Mouse (Mus musculus) forebrain, embryonic 12.5 days (tissue): ENCODE data around the gene Noct. TPM values are rescaled to one million over a fixed set of nuclear protein-coding genes. Genes with fewer than 3 reads are reported as not detected.
A peak's percentile ranks its signal among the peaks of the same experiment; 100 is the strongest.
"Not testable (repeated sequence)": the region's sequence is repeated elsewhere in the genome, so short reads cannot be mapped to it uniquely, and the experiment has no call there.

ENCODE experiments used
- ATAC-seq: fragments of 200-750 bp; cut with Nextera tagmentation; 2 replicates; pipeline ENCODE4 v1.8.0; 2017; ENCODE audit warnings: moderate TSS enrichment; ENCODE audit not compliant: low FRiP score
- H3K27ac ChIP-seq: fragments of 300-500 bp; sonication (generic); 2 replicates; pipeline ENCODE4 v1.5.1; 2016; ENCODE audit warnings: mild to moderate bottlenecking
- H3K27me3 ChIP-seq: fragments of 300-500 bp; sonication (generic); 2 replicates; pipeline ENCODE4 v1.6.1; 2016; ENCODE audit warnings: mild to moderate bottlenecking
- H3K36me3 ChIP-seq: fragments of 300-500 bp; sonication (generic); replicated peaks from 2 replicates; pipeline ENCODE4 v1.6.1; 2016; ENCODE audit warnings: mild to moderate bottlenecking
- H3K4me1 ChIP-seq: fragments of 300-500 bp; sonication (generic); 2 replicates; pipeline ENCODE4 v1.6.1; 2016
- H3K4me2 ChIP-seq: fragments of 300-500 bp; sonication (generic); 2 replicates; pipeline ENCODE4 v1.6.1; 2016; ENCODE audit warnings: mild to moderate bottlenecking, moderate library complexity
- H3K4me3 ChIP-seq: fragments of 300-500 bp; sonication (generic); replicated peaks from 2 replicates; pipeline ENCODE4 v1.5.1; 2016; ENCODE audit warnings: mild to moderate bottlenecking
- H3K9ac ChIP-seq: fragments of 300-500 bp; sonication (generic); 2 replicates; pipeline ENCODE4 v1.6.1; 2016; ENCODE audit warnings: mild to moderate bottlenecking
- H3K9me3 ChIP-seq: fragments of 300-500 bp; sonication (generic); 2 replicates; pipeline ENCODE4 v1.6.1; 2016
- WGBS: fragments of 180-500 bp; shearing (Covaris S2); methylation state at CpG from one replicate; pipeline ENCODE4 v1.1.7; 2016; 5-methylcytosine and 5-hydroxymethylcytosine counted together
- polyA plus RNA-seq: library from polyadenylated mRNA; unstranded; fragments of >200 nt; fragmentation: Nextera tagmentation; extraction: Ambion mirVana; gene quantifications from 2 replicates; pipeline ENCODE4 v1.2.1, GENCODE M21; 2016

Gene Noct
- polyA plus RNA-seq, 1 experiment from 2014 or later: 14.9 TPM

DNA sequence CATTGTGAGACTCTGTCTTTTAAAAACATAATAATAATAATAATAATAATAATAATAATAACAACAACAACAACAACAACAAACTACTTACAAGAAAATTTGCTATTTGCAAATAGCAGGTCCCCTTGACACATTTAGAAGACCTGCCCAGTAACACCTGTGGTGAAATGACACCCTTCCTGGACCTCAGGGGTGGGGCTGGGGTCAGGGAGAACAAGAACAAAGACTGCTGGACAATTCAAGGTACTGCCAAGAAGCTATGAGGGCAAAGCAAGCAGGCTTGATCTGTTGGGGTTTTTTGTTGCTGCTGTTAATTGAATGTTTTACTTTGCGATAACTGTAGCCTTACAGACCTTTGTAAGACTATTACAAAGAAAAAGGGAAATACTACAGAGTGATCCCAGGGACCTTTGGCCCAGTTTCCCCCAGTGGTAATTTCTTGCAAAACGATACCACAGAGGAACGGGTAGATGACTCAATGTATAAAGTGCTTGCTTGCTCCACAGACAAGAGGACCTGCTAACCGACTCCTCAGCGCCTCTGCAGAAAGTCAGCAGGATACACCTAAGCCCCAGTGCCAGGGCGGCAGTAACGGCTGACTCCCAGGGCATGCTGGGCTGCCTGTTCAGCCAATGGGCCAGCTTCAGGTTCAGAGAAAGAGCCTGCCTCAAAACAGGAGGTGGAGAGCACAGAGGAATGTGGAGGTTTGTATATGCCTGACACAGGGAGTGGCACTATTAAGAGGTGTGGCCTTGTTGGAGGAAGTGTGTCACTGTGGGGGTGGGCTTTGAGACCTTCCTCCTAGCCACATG, 14.5 kb upstream of the Noct start:
- no peaks in the 10 kb centered on the region for H3K36me3 ChIP-seq
- no peak overlapping the region for H3K9ac ChIP-seq
- no peak overlapping the region for H3K4me3 ChIP-seq
- no peak for ATAC-seq
- H3K4me2 ChIP-seq: no peak overlapping the region
- H3K27me3 ChIP-seq: no peaks in the 10 kb centered on the region
- H3K27ac ChIP-seq: no peak overlapping the region
- 92% methylated on average over 7 of the region's 7 CpGs for WGBS
- no peaks in the 10 kb centered on the region for H3K9me3 ChIP-seq
- no peaks in the 10 kb centered on the region for H3K4me1 ChIP-seq

DNA sequence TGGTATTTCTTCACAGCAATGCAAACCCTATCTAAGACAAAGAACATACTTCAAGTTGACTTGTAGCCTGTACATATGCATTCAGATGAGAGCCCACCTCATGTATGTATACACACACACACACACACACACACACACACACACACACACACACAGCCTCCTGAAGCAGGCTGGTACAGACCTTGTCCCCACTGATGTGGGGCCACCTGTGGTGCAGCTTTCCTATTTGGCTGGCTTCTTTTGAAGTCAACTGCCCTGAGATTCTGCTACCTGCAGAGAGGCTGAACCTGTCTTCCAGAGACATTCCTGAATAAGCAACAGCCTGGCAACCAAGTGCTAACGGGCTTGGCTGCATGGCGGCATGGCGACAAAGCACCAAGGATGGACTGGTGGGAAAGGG, 13.8 kb upstream of the Noct start:
- Histone ChIP-seq H3K4me3 (no peak overlapping the region), H3K9ac (no peak overlapping the region), H3K9me3 (no peaks in the 10 kb centered on the region), H3K27me3 (no peaks in the 10 kb centered on the region), H3K4me1 (no peaks in the 10 kb centered on the region), H3K36me3 (no peaks in the 10 kb centered on the region), H3K4me2 (no peak overlapping the region), H3K27ac (no peak overlapping the region)
- no peak for ATAC-seq
- WGBS: 87% methylated on average over 3 of the region's 3 CpGs

DNA sequence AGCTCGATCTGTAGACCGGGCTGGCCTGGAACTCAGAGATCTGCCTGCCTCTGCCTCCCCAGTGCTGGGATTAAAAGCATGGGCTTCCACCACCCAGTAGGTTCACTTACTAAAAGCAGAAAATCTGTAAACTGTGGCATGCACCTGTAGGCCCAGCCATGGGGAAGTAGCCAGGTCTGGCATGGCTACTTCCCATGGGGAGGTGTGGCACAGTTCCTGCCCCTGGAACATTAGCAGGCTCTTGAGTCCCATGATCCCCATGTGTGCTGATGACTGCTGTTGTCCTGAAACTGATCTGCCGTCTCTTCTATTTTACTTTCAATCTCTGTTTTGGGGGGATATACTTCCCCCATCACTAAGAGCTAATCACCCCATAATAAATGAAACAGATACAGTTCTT, 11.1 kb upstream of the Noct start:
- no peak for ATAC-seq
- WGBS: 94% methylated on average over 3 of the region's 3 CpGs

DNA sequence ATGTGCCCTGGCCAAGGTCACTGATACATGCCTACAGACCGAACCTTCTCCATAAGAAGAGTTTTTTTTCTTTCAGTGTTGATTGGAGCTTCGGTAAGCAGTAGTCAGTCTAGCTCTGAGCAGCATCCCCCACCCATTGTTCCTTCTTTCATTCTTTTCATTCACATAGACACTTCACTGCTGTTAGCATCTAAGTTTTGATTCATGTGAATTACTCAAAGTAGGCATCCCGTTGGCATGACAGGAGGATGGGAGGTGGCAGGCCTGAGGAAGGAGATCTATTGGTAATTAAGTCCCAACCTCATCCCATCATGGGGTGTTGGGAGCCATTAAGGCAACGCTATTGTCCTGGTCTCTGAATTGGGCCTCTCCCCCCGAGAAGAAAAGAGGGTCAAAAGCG, 8.6 kb upstream of the Noct start:
- Histone ChIP-seq H3K36me3 (no peaks in the 10 kb centered on the region), H3K27me3 (no peaks in the 10 kb centered on the region), H3K4me1 (no peaks in the 10 kb centered on the region), H3K27ac (no peak overlapping the region), H3K4me2 (no peak overlapping the region), H3K9ac (no peak overlapping the region), H3K9me3 (no peaks in the 10 kb centered on the region), H3K4me3 (no peak overlapping the region)
- WGBS: 87% methylated on average over 6 of the region's 6 CpGs
- no peak for ATAC-seq

More for the DNA sequence above, 11.1 kb upstream of the Noct start:
- H3K4me3 ChIP-seq: no peak overlapping the region
- H3K4me2 ChIP-seq: no peak overlapping the region
- H3K27me3 ChIP-seq: no peaks in the 10 kb centered on the region
- H3K36me3 ChIP-seq: no peaks in the 10 kb centered on the region
- no peak overlapping the region for H3K9ac ChIP-seq
- no peaks in the 10 kb centered on the region for H3K9me3 ChIP-seq
- no peak overlapping the region for H3K27ac ChIP-seq
- H3K4me1 ChIP-seq: no peaks in the 10 kb centered on the region

DNA sequence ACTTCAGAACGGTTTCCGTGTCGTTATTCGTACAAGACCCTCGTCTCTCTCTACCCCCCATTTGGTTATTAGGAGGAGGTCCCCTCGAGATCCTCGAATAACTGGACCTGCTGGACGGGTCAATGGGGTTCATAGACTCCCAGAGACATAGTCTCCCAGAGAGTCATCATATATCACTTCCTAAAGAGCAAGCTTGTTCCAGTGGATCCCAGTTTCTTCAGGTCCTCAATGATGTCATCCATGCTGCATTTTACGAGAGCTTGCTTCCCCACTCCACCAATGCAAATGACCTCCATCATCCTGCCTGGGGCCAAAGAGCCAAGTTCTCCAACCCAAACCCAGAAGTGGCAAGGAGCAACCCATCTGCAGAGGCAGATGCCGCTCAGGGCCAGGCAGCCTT, 7.9 kb upstream of the Noct start:
- not testable (repeated sequence) for H3K27ac ChIP-seq, H3K4me2 ChIP-seq, ATAC-seq, H3K36me3 ChIP-seq, H3K4me3 ChIP-seq, H3K27me3 ChIP-seq, H3K9me3 ChIP-seq, H3K4me1 ChIP-seq, H3K9ac ChIP-seq
- WGBS: 93% methylated on average over 7 of the region's 10 CpGs

DNA sequence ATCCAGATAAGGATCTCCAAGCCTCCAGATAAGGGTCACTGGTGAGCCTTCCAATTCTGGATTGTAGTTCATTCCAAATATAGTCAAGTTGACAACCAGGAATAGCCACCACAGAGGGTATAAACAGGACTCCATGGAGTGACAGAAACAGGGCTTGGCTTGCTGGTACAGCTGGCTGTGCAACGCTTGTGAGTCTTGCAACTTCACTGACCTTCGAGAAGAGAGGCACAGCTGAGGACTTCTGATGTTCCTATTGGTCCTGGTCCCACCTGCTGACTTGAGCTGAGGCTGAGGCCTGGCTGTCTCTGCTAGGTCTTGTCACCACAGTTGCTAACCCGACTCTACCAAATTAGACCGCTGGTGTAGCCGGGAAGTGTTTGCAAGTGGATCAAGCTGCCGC, 5.9 kb upstream of the Noct start:
- not testable (repeated sequence) for H3K36me3 ChIP-seq, H3K4me3 ChIP-seq, H3K27ac ChIP-seq, H3K9ac ChIP-seq, ATAC-seq, H3K4me1 ChIP-seq, H3K9me3 ChIP-seq, H3K4me2 ChIP-seq, H3K27me3 ChIP-seq
- 90% methylated on average over 6 of the region's 6 CpGs for WGBS

DNA sequence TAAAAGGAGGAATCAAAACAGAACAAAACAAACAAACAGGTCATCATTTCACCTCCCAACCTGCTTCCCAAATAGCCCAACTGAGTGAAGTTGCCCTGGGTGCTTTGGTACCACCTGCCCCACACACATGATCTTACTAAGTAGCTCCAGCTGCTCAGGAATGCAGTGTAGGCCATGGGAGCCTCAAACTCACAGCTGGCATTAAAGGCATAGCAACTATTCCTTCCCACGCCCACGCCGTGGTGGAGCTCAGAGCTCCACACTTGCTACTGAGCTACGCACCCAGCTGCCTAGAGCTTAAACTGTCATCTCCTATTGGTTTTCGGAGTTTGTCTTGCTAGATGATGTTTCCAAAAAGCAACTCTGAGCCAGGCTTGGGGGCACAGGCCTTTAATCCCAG, 5.0 kb upstream of the Noct start:
- Histone ChIP-seq H3K4me2 (no peak overlapping the region), H3K36me3 (no peaks in the 10 kb centered on the region), H3K27ac (no peak overlapping the region), H3K4me3 (no peak overlapping the region), H3K4me1 (peaks cover 8% of the 10 kb centered on the region), H3K9me3 (no peaks in the 10 kb centered on the region), H3K27me3 (0 out of 2 replicates have a peak, but pooled peaks cover 4% of the 10 kb centered on the region), H3K9ac (no peak overlapping the region)
- ATAC-seq: no peak
- 86% methylated on average over 5 of the region's 5 CpGs for WGBS

DNA sequence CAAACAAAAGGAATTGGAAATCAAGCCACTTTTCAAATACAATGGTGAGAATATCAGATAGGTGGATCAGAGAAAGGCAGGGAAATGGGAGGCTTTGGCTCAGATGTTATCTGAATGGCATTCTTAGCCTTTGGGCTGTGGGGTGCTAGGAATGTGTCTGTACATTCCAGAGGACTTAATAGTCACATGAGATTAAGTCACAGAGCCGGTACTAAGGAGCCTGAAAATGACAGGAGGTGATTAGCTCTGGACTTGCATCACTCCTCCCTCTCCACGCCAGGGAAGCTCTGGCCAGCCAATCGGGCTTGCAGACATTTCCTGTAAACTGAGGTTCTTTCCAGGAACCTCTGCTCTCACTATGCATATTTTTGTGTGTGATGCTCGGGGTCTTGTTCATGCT, 3.4 kb upstream of the Noct start:
- no peak overlapping the region for H3K4me3 ChIP-seq

DNA sequence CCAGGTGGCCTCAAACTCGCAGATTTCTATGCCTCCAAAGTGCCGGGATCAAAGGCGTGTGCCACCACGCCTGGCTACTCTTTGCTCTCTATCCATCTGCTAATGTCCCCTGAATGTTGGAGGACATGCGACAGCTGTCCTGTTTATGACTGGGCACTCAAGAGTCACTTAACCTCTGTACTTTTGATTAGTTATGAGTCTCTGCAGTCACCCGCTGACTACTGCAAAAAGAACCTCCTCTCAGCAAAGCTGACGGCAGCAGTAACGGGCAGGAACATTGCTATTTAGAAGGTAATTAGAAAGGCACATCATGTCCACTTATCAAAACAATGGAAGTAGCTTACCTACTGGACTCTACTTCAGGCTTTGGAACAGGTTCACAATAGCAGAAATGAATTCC, 2.4 kb upstream of the Noct start:
- H3K9ac ChIP-seq: no peak overlapping the region
- no peaks in the 10 kb centered on the region for H3K9me3 ChIP-seq
- no peak overlapping the region for H3K4me3 ChIP-seq
- no peak overlapping the region for H3K4me2 ChIP-seq
- peaks cover 23% of the 10 kb centered on the region for H3K4me1 ChIP-seq
- H3K27ac ChIP-seq: no peak overlapping the region
- no peaks in the 10 kb centered on the region for H3K36me3 ChIP-seq
- 74% methylated on average over 8 of the region's 8 CpGs for WGBS
- no peak for ATAC-seq
- 0 out of 2 replicates have a peak, but pooled peaks cover 4% of the 10 kb centered on the region for H3K27me3 ChIP-seq

More for the DNA sequence above, 3.4 kb upstream of the Noct start:
- Histone ChIP-seq H3K27ac (no peak overlapping the region), H3K4me2 (no peak overlapping the region), H3K9me3 (no peaks in the 10 kb centered on the region), H3K9ac (no peak overlapping the region), H3K4me1 (peaks cover 13% of the 10 kb centered on the region), H3K36me3 (no peaks in the 10 kb centered on the region), H3K27me3 (0 out of 2 replicates have a peak, but pooled peaks cover 4% of the 10 kb centered on the region)
- no peak for ATAC-seq
- 53% methylated on average over 4 of the region's 4 CpGs for WGBS

DNA sequence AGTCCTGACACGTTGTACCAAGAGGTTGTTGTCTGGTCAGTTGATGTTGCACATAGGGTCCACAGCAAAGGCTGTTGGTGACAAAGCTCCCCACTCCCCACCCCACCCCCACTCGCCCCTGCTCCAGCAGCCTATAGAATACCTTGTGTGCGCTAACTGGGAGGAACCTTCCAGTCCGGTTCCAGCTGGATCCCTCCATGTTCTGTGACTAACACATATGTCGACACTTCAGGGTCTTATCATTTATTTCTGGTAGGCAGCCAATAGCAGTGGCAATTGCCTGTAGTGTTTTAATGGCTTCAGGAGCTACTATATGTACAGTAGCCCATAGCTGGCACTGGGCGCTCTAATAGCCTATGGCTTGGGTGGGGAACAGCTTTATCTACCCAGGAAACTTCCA, 1.9 kb upstream of the Noct start:
- H3K9ac ChIP-seq: no peak overlapping the region
- no peak overlapping the region for H3K4me2 ChIP-seq
- H3K4me1 ChIP-seq: peaks cover 25% of the 10 kb centered on the region
- WGBS: 89% methylated on average over 6 of the region's 6 CpGs
- H3K4me3 ChIP-seq: no peak overlapping the region
- no peak overlapping the region for H3K27ac ChIP-seq
- H3K27me3 ChIP-seq: 0 out of 2 replicates have a peak, but pooled peaks cover 4% of the 10 kb centered on the region
- no peaks in the 10 kb centered on the region for H3K36me3 ChIP-seq
- no peaks in the 10 kb centered on the region for H3K9me3 ChIP-seq
- ATAC-seq: no peak

DNA sequence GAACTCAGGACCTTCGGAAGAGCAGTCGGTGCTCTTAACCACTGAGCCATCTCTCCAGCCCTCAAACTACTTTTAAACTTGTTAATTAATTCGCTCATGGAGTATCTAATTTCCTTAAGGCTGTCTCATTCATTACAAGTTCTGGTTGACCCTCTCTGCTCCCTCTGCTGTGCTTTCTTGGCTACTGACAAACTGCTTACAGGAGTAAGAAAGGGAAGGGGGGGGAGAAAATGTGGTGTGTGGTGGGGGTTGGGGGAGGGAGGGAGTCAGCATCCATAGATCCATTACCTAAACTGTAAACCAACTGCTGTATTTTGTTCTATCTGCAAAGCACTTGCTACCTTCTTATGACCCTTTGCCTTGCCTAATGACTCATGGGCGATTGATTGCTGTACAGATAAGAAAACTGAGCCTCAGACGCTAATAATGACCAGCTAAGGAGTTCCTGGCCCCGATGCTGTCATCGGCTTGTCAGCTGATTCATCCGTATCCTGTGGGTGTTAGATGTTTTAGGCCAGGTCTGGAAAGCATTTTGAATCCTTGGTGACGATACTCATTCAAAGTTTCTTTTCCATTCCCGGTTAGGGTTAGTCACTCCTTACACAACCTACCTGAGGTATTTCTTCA, 1.3 kb upstream of the Noct start:
- no peak overlapping the region for H3K27ac ChIP-seq
- no peak for ATAC-seq
- no peak overlapping the region for H3K4me3 ChIP-seq
- H3K4me1 ChIP-seq: peaks cover 25% of the 10 kb centered on the region
- H3K36me3 ChIP-seq: no peaks in the 10 kb centered on the region
- 0 out of 2 replicates have a peak, but pooled peaks cover 4% of the 10 kb centered on the region for H3K27me3 ChIP-seq
- H3K9ac ChIP-seq: no peak overlapping the region
- H3K9me3 ChIP-seq: no peaks in the 10 kb centered on the region
- WGBS: 64% methylated on average over 10 of the region's 10 CpGs
- no peak overlapping the region for H3K4me2 ChIP-seq

DNA sequence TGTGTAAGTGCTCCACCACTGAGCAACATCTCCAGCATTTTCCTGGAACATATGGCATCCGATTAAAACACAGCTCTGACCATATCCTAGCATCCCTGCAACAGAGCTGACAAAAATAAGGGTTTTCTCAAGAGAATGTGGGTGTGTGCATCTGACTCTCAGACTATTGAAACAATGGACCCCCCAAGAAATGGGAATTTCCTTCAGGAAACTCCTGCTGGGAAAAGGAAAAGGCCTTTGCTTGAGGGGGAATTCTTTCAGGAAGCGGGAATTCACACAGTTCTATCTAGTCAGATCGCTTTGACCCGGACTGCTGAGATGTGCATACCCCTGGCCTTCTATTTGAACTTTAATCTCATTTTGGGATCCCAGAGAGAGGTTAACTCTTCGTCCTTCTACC, 691 bp upstream of the Noct start:
- 18% methylated on average over 5 of the region's 5 CpGs for WGBS
- H3K27ac ChIP-seq: no peak overlapping the region

More for the DNA sequence above, 691 bp upstream of the Noct start:
- Histone ChIP-seq H3K4me1 (peaks cover 25% of the 10 kb centered on the region), H3K27me3 (0 out of 2 replicates have a peak, but pooled peaks cover 4% of the 10 kb centered on the region), H3K9me3 (no peaks in the 10 kb centered on the region), H3K4me3 (no peak overlapping the region; the same call in 1 of the 2 replicates), H3K9ac (peak overlapping the region; percentile 94; the same call in 1 of the 2 replicates), H3K4me2 (peak overlapping the region; percentile 76), H3K36me3 (no peaks in the 10 kb centered on the region)
- ATAC-seq: no peak
